8 mouse cellular contexts compared by ENCODE assay signal in the genomic region with DNA sequence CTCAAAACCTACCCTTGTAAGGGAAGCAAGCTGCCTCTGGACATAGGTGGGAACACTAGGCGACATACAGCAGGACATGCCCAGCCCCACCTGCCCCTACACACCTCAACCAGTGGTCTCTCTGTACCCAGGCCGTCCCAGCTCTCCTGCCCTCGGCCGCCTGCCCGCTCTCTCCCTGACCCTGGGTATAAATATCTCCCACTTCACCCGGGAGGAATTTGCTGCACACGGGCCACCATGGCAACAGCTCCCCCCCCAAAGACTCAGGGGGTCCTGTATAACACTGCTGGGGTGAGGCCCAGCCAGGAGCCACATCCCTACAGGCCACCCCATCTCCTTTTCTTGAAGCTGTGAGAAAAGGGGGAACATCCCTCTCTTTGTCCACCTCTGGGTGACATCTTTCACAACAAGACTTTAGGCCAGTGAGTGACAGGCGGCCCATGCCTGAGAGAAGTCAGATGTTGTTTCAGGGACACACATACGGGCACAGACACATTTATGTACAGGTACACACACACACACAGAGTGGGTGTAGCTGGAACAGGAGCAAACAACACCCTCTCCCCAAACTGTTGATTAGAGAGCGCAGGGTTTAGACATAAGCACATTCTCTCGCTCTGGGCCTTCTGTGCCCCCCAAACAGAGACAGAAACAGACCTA. TPM values are rescaled to one million over a fixed set of nuclear protein-coding genes. Genes with fewer than 3 reads are reported as not detected.
DNase-seq lines count a peak whose midpoint lies in the region; ATAC-seq and TF ChIP-seq lines count a peak whose summit lies in the region.

No protein-coding gene starts in this region.

- peak overlapping the region; percentile 83 for H3K4me3 ChIP-seq in liver, adult 2 months (ENCODE audit: insufficient read depth, low read depth, low read length)
- H3K4me3 ChIP-seq in hindbrain, embryonic 16.5 days (ENCODE audit: low read length): no peak overlapping the region
- no peak overlapping the region for H3K4me3 ChIP-seq in neural tube, embryonic 14.5 days (ENCODE audit: low read depth, low read length)
- H3K4me3 ChIP-seq in cerebellum, adult 2 months (replicated peaks; ENCODE audit: insufficient read depth, low read depth, low read length): no peak overlapping the region

- H3K27ac ChIP-seq in liver, adult 2 months (replicated peaks; ENCODE audit: insufficient read depth, low read depth, low read length): peak overlapping the region; percentile 98
- no peak overlapping the region for H3K27ac ChIP-seq in hindbrain, embryonic 16.5 days (ENCODE audit: low read depth, low read length)
- H3K27ac ChIP-seq in neural tube, embryonic 14.5 days (ENCODE audit: low read depth, low read length): no peak overlapping the region
- no peak overlapping the region for H3K27ac ChIP-seq in cerebellum, adult 2 months (ENCODE audit: insufficient read depth, low read length)

- no peak for ATAC-seq in hindbrain, embryonic 16.5 days
- ATAC-seq in neural tube, embryonic 14.5 days (ENCODE audit: low read depth): no peak
- ATAC-seq in megakaryocyte progenitor cell, adult 5-6 weeks (replicated peaks; ENCODE audit: poor library complexity): no peak

- no peaks in the 10 kb centered on the region for H3K27me3 ChIP-seq in liver, adult 2 months (ENCODE audit: control insufficient read depth, insufficient read depth, low read length)
- H3K27me3 ChIP-seq in hindbrain, embryonic 16.5 days (replicated peaks; ENCODE audit: control insufficient read depth, insufficient read depth, low read length): peaks cover 19% of the 10 kb centered on the region
- peaks cover 25% of the 10 kb centered on the region for H3K27me3 ChIP-seq in neural tube, embryonic 14.5 days (ENCODE audit: control insufficient read depth, insufficient read depth, low read length)
- no peaks in the 10 kb centered on the region; the same call in 1 of the 2 replicates for H3K27me3 ChIP-seq in cerebellum, adult 2 months (ENCODE audit: control insufficient read depth, insufficient read depth, low read length)

- no peak for TF ChIP-seq POLR2A in liver, adult 2 months (IDR thresholded peaks at IDR 0.05; ENCODE audit: extremely low read depth, insufficient read depth, low read length)
- TF ChIP-seq POLR2A in cerebellum, adult 2 months (IDR thresholded peaks at IDR 0.05; ENCODE audit: borderline replicate concordance, insufficient read depth, low read length): no peak

- WGBS in liver, adult 2 months: 17% methylated on average over 11 of the region's 11 CpGs
- 44% methylated on average over 11 of the region's 11 CpGs for WGBS in hindbrain, embryonic 16.5 days
- 53% methylated on average over 11 of the region's 11 CpGs for WGBS in neural tube, embryonic 14.5 days
- 63% methylated on average over 11 of the region's 11 CpGs for WGBS in cerebellum, adult 2 months

- H3K9ac ChIP-seq in liver, adult 2 months (ENCODE audit: low read depth, low read length): peak overlapping the region; percentile 92
- H3K9ac ChIP-seq in hindbrain, embryonic 16.5 days (ENCODE audit: low read depth, low read length): no peak overlapping the region
- H3K9ac ChIP-seq in neural tube, embryonic 14.5 days (replicated peaks; ENCODE audit: low read depth, low read length): no peak overlapping the region

- H3K36me3 ChIP-seq in liver, adult 2 months (ENCODE audit: control insufficient read depth, insufficient read depth, low read length): peaks cover 3% of the 10 kb centered on the region
- no peaks in the 10 kb centered on the region for H3K36me3 ChIP-seq in hindbrain, embryonic 16.5 days (ENCODE audit: control insufficient read depth, insufficient read depth, low read length)
- H3K36me3 ChIP-seq in neural tube, embryonic 14.5 days (ENCODE audit: control insufficient read depth, insufficient read depth, low read length): no peaks in the 10 kb centered on the region

- H3K9me3 ChIP-seq in hindbrain, embryonic 16.5 days (ENCODE audit: control insufficient read depth, low read length): no peaks in the 10 kb centered on the region
- H3K9me3 ChIP-seq in neural tube, embryonic 14.5 days (ENCODE audit: control insufficient read depth, low read length): no peaks in the 10 kb centered on the region

- intact Hi-C loops in left cerebral cortex, postnatal 36 days (cut with DNase I): loop anchor here (5.0 kb wide), 1 partner anchor 97 kb away; a partner anchor contains a TSS

- DNase-seq in liver, adult 2 months (ENCODE audit: extremely low read depth, low read depth, low spot score): peak; percentile 69
- DNase-seq in liver: no peak
- peak; percentile 77 for DNase-seq in gastrocnemius, postnatal 25 days
- no peak for DNase-seq in cerebellum, adult 2 months
- DNase-seq in left cerebral cortex, postnatal 36 days (ENCODE audit: low spot score in 2 of 2): no peak

- peak overlapping the region; percentile 8; the same call in 1 of the 2 replicates for H3K4me2 ChIP-seq in hindbrain, embryonic 16.5 days (ENCODE audit: low read length)
- 0 out of 2 replicates have a peak overlapping the region, but pooled peaks have one; percentile 8 for H3K4me2 ChIP-seq in neural tube, embryonic 14.5 days (ENCODE audit: low read depth, low read length)

- 0 out of 2 replicates have a peak, but pooled peaks cover 2% of the 10 kb centered on the region for H3K79me2 ChIP-seq in liver, adult 2 months (ENCODE audit: control insufficient read depth, insufficient read depth, low read length)

- peaks cover 32% of the 10 kb centered on the region for H3K4me1 ChIP-seq in liver, adult 2 months (ENCODE audit: control insufficient read depth, insufficient read depth, low read length)
- peaks cover 29% of the 10 kb centered on the region for H3K4me1 ChIP-seq in hindbrain, embryonic 16.5 days (ENCODE audit: control insufficient read depth, insufficient read depth, low read depth, low read length)
- H3K4me1 ChIP-seq in neural tube, embryonic 14.5 days (ENCODE audit: control insufficient read depth, insufficient read depth, low read length): peaks cover 11% of the 10 kb centered on the region; the same call in 1 of the 2 replicates
- peaks cover 9% of the 10 kb centered on the region; the same call in 1 of the 2 replicates for H3K4me1 ChIP-seq in cerebellum, adult 2 months (ENCODE audit: control insufficient read depth, insufficient read depth, low read length)

- no peak for TF ChIP-seq CTCF in liver, adult 2 months (IDR thresholded peaks at IDR 0.05; ENCODE audit: low read depth, low read length)
- no peak for TF ChIP-seq CTCF in cerebellum, adult 2 months (IDR thresholded peaks at IDR 0.05; ENCODE audit: borderline replicate concordance, insufficient read depth, low read depth, low read length)

RNA-seq across cellular contexts. Expression of a gene that starts 2.2 kb away (rescaled TPM):
- 127 and 154 TPM in 2 replicates for total RNA-seq in liver, adult 2 months (2014; rRNA removed)
- 1,507 and 1,555 TPM in 2 replicates for polyA plus RNA-seq in liver, adult 2 months (2012; rRNA removed)
- total RNA-seq in gastrocnemius, postnatal 25 days (2021): 1,000 to 10,000 TPM; 1,050 to 1,262 TPM
- polyA plus RNA-seq in hindbrain, embryonic 16.5 days (2015; fragmentation: Nextera tagmentation; extraction: Ambion mirVana): 69.4 and 89.9 TPM in 2 replicates
- 9.6 and 22.9 TPM in 2 replicates for polyA plus RNA-seq in neural tube, embryonic 14.5 days (2014; fragmentation: Nextera tagmentation; extraction: Ambion mirVana)
- polyA plus RNA-seq in cerebellum, adult 2 months (2012; rRNA removed): 202 and 222 TPM in 2 replicates
- total RNA-seq in left cerebral cortex, postnatal 36 days (2021): 10 to 100 TPM; 75.9 to 86.2 TPM
- total RNA-seq in megakaryocyte progenitor cell, adult 5-6 weeks (2015): not detected in 2 replicates
- not detected in 2 replicates for total RNA-seq in megakaryocyte progenitor cell, adult 5-6 weeks (2017)

RNA-seq across cellular contexts. Expression of a gene that starts 3.5 kb away (rescaled TPM):
- total RNA-seq in liver, adult 2 months (2014; rRNA removed): 0.47 TPM in 1 of 2 replicates, not detected in the other
- 0.40 and 0.92 TPM in 2 replicates for polyA plus RNA-seq in liver, adult 2 months (2012; rRNA removed)
- 1 to 10 TPM; 1.9 to 2.1 TPM for total RNA-seq in gastrocnemius, postnatal 25 days (2021)
- polyA plus RNA-seq in hindbrain, embryonic 16.5 days (2015; fragmentation: Nextera tagmentation; extraction: Ambion mirVana): 324 and 417 TPM in 2 replicates
- polyA plus RNA-seq in neural tube, embryonic 14.5 days (2014; fragmentation: Nextera tagmentation; extraction: Ambion mirVana): 252 and 299 TPM in 2 replicates
- 72.5 and 99.7 TPM in 2 replicates for polyA plus RNA-seq in cerebellum, adult 2 months (2012; rRNA removed)
- total RNA-seq in left cerebral cortex, postnatal 36 days (2021): 100 to 1,000 TPM; 184 to 245 TPM
- total RNA-seq in megakaryocyte progenitor cell, adult 5-6 weeks (2015): not detected in 2 replicates
- not detected in 2 replicates for total RNA-seq in megakaryocyte progenitor cell, adult 5-6 weeks (2017)

RNA-seq across cellular contexts. Expression of a gene that starts 4.4 kb away (rescaled TPM):
- total RNA-seq in liver, adult 2 months (2014; rRNA removed): 0.07 and 0.18 TPM in 2 replicates
- polyA plus RNA-seq in liver, adult 2 months (2012; rRNA removed): 0.04 and 0.09 TPM in 2 replicates
- total RNA-seq in gastrocnemius, postnatal 25 days (2021): 1 to 10 TPM; 4.1 to 5.4 TPM
- 0.50 and 0.65 TPM in 2 replicates for polyA plus RNA-seq in hindbrain, embryonic 16.5 days (2015; fragmentation: Nextera tagmentation; extraction: Ambion mirVana)
- polyA plus RNA-seq in neural tube, embryonic 14.5 days (2014; fragmentation: Nextera tagmentation; extraction: Ambion mirVana): 1.1 TPM in 1 of 2 replicates, not detected in the other
- polyA plus RNA-seq in cerebellum, adult 2 months (2012; rRNA removed): 48.9 and 54.2 TPM in 2 replicates
- total RNA-seq in left cerebral cortex, postnatal 36 days (2021): 10 to 100 TPM; 27.4 to 28.7 TPM
- total RNA-seq in megakaryocyte progenitor cell, adult 5-6 weeks (2015): 0.57 TPM in 1 of 2 replicates, not detected in the other
- total RNA-seq in megakaryocyte progenitor cell, adult 5-6 weeks (2017): 0.10 TPM in 1 of 2 replicates, not detected in the other

RNA-seq across cellular contexts. Expression of a gene that starts 12.5 kb away (rescaled TPM):
- total RNA-seq in liver, adult 2 months (2014; rRNA removed): 3.6 and 3.8 TPM in 2 replicates
- polyA plus RNA-seq in liver, adult 2 months (2012; rRNA removed): 5.4 and 7.8 TPM in 2 replicates
- 10 to 100 TPM in 1 of 2 experiments, 1 to 10 TPM in 1; 9.5 to 13.6 TPM for total RNA-seq in gastrocnemius, postnatal 25 days (2021)
- polyA plus RNA-seq in hindbrain, embryonic 16.5 days (2015; fragmentation: Nextera tagmentation; extraction: Ambion mirVana): 24.4 and 32.9 TPM in 2 replicates
- polyA plus RNA-seq in neural tube, embryonic 14.5 days (2014; fragmentation: Nextera tagmentation; extraction: Ambion mirVana): 7.8 and 12.9 TPM in 2 replicates
- 9.0 and 14.8 TPM in 2 replicates for polyA plus RNA-seq in cerebellum, adult 2 months (2012; rRNA removed)
- total RNA-seq in left cerebral cortex, postnatal 36 days (2021): 10 to 100 TPM; 19.8 to 39.0 TPM
- 389 and 471 TPM in 2 replicates for total RNA-seq in megakaryocyte progenitor cell, adult 5-6 weeks (2015)
- 244 and 257 TPM in 2 replicates for total RNA-seq in megakaryocyte progenitor cell, adult 5-6 weeks (2017)

RNA-seq across cellular contexts. Expression of a gene that starts 21.7 kb away (rescaled TPM):
- 0.27 and 0.46 TPM in 2 replicates for total RNA-seq in liver, adult 2 months (2014; rRNA removed)
- 0.50 and 0.83 TPM in 2 replicates for polyA plus RNA-seq in liver, adult 2 months (2012; rRNA removed)
- 1 to 10 TPM; 1.7 to 3.2 TPM for total RNA-seq in gastrocnemius, postnatal 25 days (2021)
- 0.43 and 0.95 TPM in 2 replicates for polyA plus RNA-seq in hindbrain, embryonic 16.5 days (2015; fragmentation: Nextera tagmentation; extraction: Ambion mirVana)
- polyA plus RNA-seq in neural tube, embryonic 14.5 days (2014; fragmentation: Nextera tagmentation; extraction: Ambion mirVana): 0.35 TPM in 1 of 2 replicates, not detected in the other
- 1.3 and 1.4 TPM in 2 replicates for polyA plus RNA-seq in cerebellum, adult 2 months (2012; rRNA removed)
- total RNA-seq in left cerebral cortex, postnatal 36 days (2021): not detected
- total RNA-seq in megakaryocyte progenitor cell, adult 5-6 weeks (2015): not detected in 2 replicates
- total RNA-seq in megakaryocyte progenitor cell, adult 5-6 weeks (2017): not detected in 2 replicates

Comparison
In these comparisons a context has a peak if more than half of its experiments do, and no peak if none do; other contexts are left out.
1. DNase-seq: peak in liver, adult 2 months (single experiment) and gastrocnemius, postnatal 25 days (single experiment); none in liver (single experiment), cerebellum, adult 2 months (0 of 2) and left cerebral cortex, postnatal 36 days (0 of 2).
2. RNA of a gene that starts 2.2 kb away (total RNA-seq): 1,050 to 1,262 TPM in gastrocnemius, postnatal 25 days, 127 to 154 TPM in liver, adult 2 months and 75.9 to 86.2 TPM in left cerebral cortex, postnatal 36 days; not detected in megakaryocyte progenitor cell, adult 5-6 weeks; every median in the first group is over 10 times any median in the second.
3. RNA of a gene that starts 3.5 kb away (total RNA-seq): 184 to 245 TPM in left cerebral cortex, postnatal 36 days; 1.9 to 2.1 TPM in gastrocnemius, postnatal 25 days, 0.47 TPM in liver, adult 2 months and not detected in megakaryocyte progenitor cell, adult 5-6 weeks; every median in the first group is over 10 times any median in the second.
4. RNA of a gene that starts 4.4 kb away (total RNA-seq): 27.4 to 28.7 TPM in left cerebral cortex, postnatal 36 days; 4.1 to 5.4 TPM in gastrocnemius, postnatal 25 days, 0.10 to 0.57 TPM in megakaryocyte progenitor cell, adult 5-6 weeks and 0.07 to 0.18 TPM in liver, adult 2 months; every median in the first group is over 4 times any median in the second.